19 mouse cellular contexts compared by ENCODE assay signal in genomic region chr15:6065100-6065499, GRCm38 (mm10).
DNase-seq lines count a peak whose midpoint lies in the region; ATAC-seq lines count a peak whose summit lies in the region.
"Had no signal": no experiment of that assay in that cellular context is flagged by ENCODE, and none has a peak within 500 bp of the region (broad histone marks: within the 10 kb centered on the region; RNA-seq: fewer than 3 reads in every experiment).

No protein-coding gene starts in this region.

- ATAC-seq in common myeloid progenitor, adult 5-6 weeks (replicated peaks; ENCODE audit: low read depth, poor library complexity, severe bottlenecking): 0 out of 2 replicates have a peak, but pooled peaks have one; percentile 45
- peak; percentile 66 for ATAC-seq in granulocyte monocyte progenitor cell, adult 5-6 weeks (replicated peaks; ENCODE audit: poor library complexity, severe bottlenecking)
- ATAC-seq in megakaryocyte progenitor cell, adult 5-6 weeks (replicated peaks; ENCODE audit: poor library complexity): peak; percentile 69
- ATAC-seq: activated CD4-positive, CD25-positive, alpha-beta regulatory T cell, adult 4 months; CD4-positive, CD25-positive, alpha-beta regulatory T cell, adult 4 months; Patski had no signal

- DNase-seq in embryo, embryonic 10 days (ENCODE audit: low spot score): no peak
- no peak for DNase-seq in cerebellum, adult 18-20 months
- no peak for DNase-seq in cerebellum, adult 11-12 months
- DNase-seq: adrenal gland, adult 2 months; adrenal gland, adult 8-10 months; adrenal gland, postnatal 10 days; adrenal gland, postnatal 14 days; adrenal gland, postnatal 25 days; adrenal gland, postnatal 36 days; B cell, adult 2 months; cerebellum, adult 11 months; cerebellum, adult 2 months; cerebellum, adult 8-10 months had no signal
